Mouse (Mus musculus): ENCODE measurements at regions not wholly inside any gene's neighbourhood (a gene's known extent, or its start where the extent isn't known, plus 50 kb on each side); places are given as distances from the start of the nearest gene placed in this dataset.
"Not testable (repeated sequence)": the region's sequence is repeated elsewhere in the genome, so short reads cannot be mapped to it uniquely, and the experiment has no call there.

GRCm38 (mm10) chr17:10150403-10150689 lies 169.3 kb downstream of the Qk start:
- H3K4me1 ChIP-seq (ENCODE audit: insufficient read depth, low read length); H3K9ac ChIP-seq (replicated peaks; ENCODE audit: low read length, poor library complexity, severe bottlenecking); H3K36me3 ChIP-seq (ENCODE audit: insufficient read depth, low read length); H3K27me3 ChIP-seq (ENCODE audit: insufficient read depth, low read length); H3K4me3 ChIP-seq (ENCODE audit: low read depth, low read length); H3K9me3 ChIP-seq (ENCODE audit: low read length); H3K4me2 ChIP-seq (ENCODE audit: low read depth, low read length, poor library complexity, severe bottlenecking); DNase-seq (ENCODE audit: low spot score); H3K27ac ChIP-seq (ENCODE audit: low read depth, low read length); ATAC-seq (ENCODE audit: low FRiP score): not testable (repeated sequence)
- 64% methylated on average over 2 of the region's 2 CpGs for WGBS

- no peak for TF ChIP-seq CTCF (IDR thresholded peaks at IDR 0.05)
- no peak overlapping the region for H3K4me3 ChIP-seq (ENCODE audit: low read depth, low read length)
- H3K9ac ChIP-seq (replicated peaks; ENCODE audit: low read length, poor library complexity, severe bottlenecking) = no peak overlapping the region
- DNase-seq (ENCODE audit: low spot score) = no peak
- WGBS = 65% methylated on average over 8 of the region's 8 CpGs
- H3K4me1 ChIP-seq (ENCODE audit: insufficient read depth, low read length) = 0 out of 2 replicates have a peak, but pooled peaks cover 3% of the 10 kb centered on the region
- H3K27me3 ChIP-seq (ENCODE audit: insufficient read depth, low read length) = no peaks in the 10 kb centered on the region
- H3K27ac ChIP-seq (ENCODE audit: low read depth, low read length) = no peak overlapping the region
- H3K9me3 ChIP-seq (ENCODE audit: low read length) = no peaks in the 10 kb centered on the region
- ATAC-seq (ENCODE audit: low FRiP score) = no peak
- no peak overlapping the region for H3K4me2 ChIP-seq (ENCODE audit: low read depth, low read length, poor library complexity, severe bottlenecking)
- H3K36me3 ChIP-seq (ENCODE audit: insufficient read depth, low read length) = no peaks in the 10 kb centered on the region
Observed at GRCm38 (mm10) chr17:10149682-10150402, 169.8 kb downstream of the Qk start.

GRCm38 (mm10) chr17:10147106-10147505 lies 172.5 kb downstream of the Qk start:
- no peaks in the 10 kb centered on the region for H3K9me3 ChIP-seq (ENCODE audit: low read length)
- WGBS = 11% methylated on average over 8 of the region's 8 CpGs
- H3K27me3 ChIP-seq (ENCODE audit: insufficient read depth, low read length) = no peaks in the 10 kb centered on the region
- H3K36me3 ChIP-seq (ENCODE audit: insufficient read depth, low read length) = no peaks in the 10 kb centered on the region
- DNase-seq (ENCODE audit: low spot score) (no peak), ATAC-seq (ENCODE audit: low FRiP score) (no peak)
- H3K9ac ChIP-seq (replicated peaks; ENCODE audit: low read length, poor library complexity, severe bottlenecking) = no peak overlapping the region
- H3K4me3 ChIP-seq (ENCODE audit: low read depth, low read length) = no peak overlapping the region
- TF ChIP-seq CTCF (IDR thresholded peaks at IDR 0.05) = no peak
- H3K4me1 ChIP-seq (ENCODE audit: insufficient read depth, low read length) = 0 out of 2 replicates have a peak, but pooled peaks cover 3% of the 10 kb centered on the region
- no peak overlapping the region for H3K27ac ChIP-seq (ENCODE audit: low read depth, low read length)
- H3K4me2 ChIP-seq (ENCODE audit: low read depth, low read length, poor library complexity, severe bottlenecking) = no peak overlapping the region

- DNase-seq (ENCODE audit: low spot score) (no peak), ATAC-seq (ENCODE audit: low FRiP score) (no peak)
- H3K9ac ChIP-seq (replicated peaks; ENCODE audit: low read length, poor library complexity, severe bottlenecking) = no peak overlapping the region
- 0 out of 2 replicates have a peak, but pooled peaks cover 3% of the 10 kb centered on the region for H3K4me1 ChIP-seq (ENCODE audit: insufficient read depth, low read length)
- 75% methylated on average over 3 of the region's 3 CpGs for WGBS
- TF ChIP-seq CTCF (IDR thresholded peaks at IDR 0.05) = no peak
- no peaks in the 10 kb centered on the region for H3K9me3 ChIP-seq (ENCODE audit: low read length)
- no peak overlapping the region for H3K4me3 ChIP-seq (ENCODE audit: low read depth, low read length)
- H3K27ac ChIP-seq (ENCODE audit: low read depth, low read length) = no peak overlapping the region
- no peaks in the 10 kb centered on the region for H3K27me3 ChIP-seq (ENCODE audit: insufficient read depth, low read length)
- H3K36me3 ChIP-seq (ENCODE audit: insufficient read depth, low read length) = no peaks in the 10 kb centered on the region
- no peak overlapping the region for H3K4me2 ChIP-seq (ENCODE audit: low read depth, low read length, poor library complexity, severe bottlenecking)
Observed at GRCm38 (mm10) chr17:10146576-10146975, 173.1 kb downstream of the Qk start.

- H3K9me3 ChIP-seq (ENCODE audit: low read length) = no peaks in the 10 kb centered on the region
- no peaks in the 10 kb centered on the region for H3K27me3 ChIP-seq (ENCODE audit: insufficient read depth, low read length)
- DNase-seq (ENCODE audit: low spot score) = no peak
- H3K36me3 ChIP-seq (ENCODE audit: insufficient read depth, low read length) = no peaks in the 10 kb centered on the region
- H3K4me1 ChIP-seq (ENCODE audit: insufficient read depth, low read length) = no peaks in the 10 kb centered on the region
- H3K9ac ChIP-seq (replicated peaks; ENCODE audit: low read length, poor library complexity, severe bottlenecking) = no peak overlapping the region
- ATAC-seq (ENCODE audit: low FRiP score) = no peak
- WGBS = 39% methylated on average over 3 of the region's 3 CpGs
- H3K4me3 ChIP-seq (ENCODE audit: low read depth, low read length) = no peak overlapping the region
- no peak for TF ChIP-seq CTCF (IDR thresholded peaks at IDR 0.05)
- no peak overlapping the region for H3K27ac ChIP-seq (ENCODE audit: low read depth, low read length)
- H3K4me2 ChIP-seq (ENCODE audit: low read depth, low read length, poor library complexity, severe bottlenecking) = no peak overlapping the region
Observed at GRCm38 (mm10) chr17:10138847-10139246, 180.8 kb downstream of the Qk start.

- Histone ChIP-seq H3K27me3 (ENCODE audit: insufficient read depth, low read length) (no peaks in the 10 kb centered on the region), H3K4me2 (ENCODE audit: low read depth, low read length, poor library complexity, severe bottlenecking) (no peak overlapping the region), H3K27ac (ENCODE audit: low read depth, low read length) (no peak overlapping the region), H3K9ac (replicated peaks; ENCODE audit: low read length, poor library complexity, severe bottlenecking) (no peak overlapping the region), H3K4me3 (ENCODE audit: low read depth, low read length) (no peak overlapping the region), H3K36me3 (ENCODE audit: insufficient read depth, low read length) (no peaks in the 10 kb centered on the region), H3K4me1 (ENCODE audit: insufficient read depth, low read length) (no peaks in the 10 kb centered on the region), H3K9me3 (ENCODE audit: low read length) (no peaks in the 10 kb centered on the region)
- no peak for ATAC-seq (ENCODE audit: low FRiP score)
- WGBS = 53% methylated on average over 4 of the region's 4 CpGs
- no peak for DNase-seq (ENCODE audit: low spot score)
- no peak for TF ChIP-seq CTCF (IDR thresholded peaks at IDR 0.05)
Observed at GRCm38 (mm10) chr17:10138374-10138773, 181.3 kb downstream of the Qk start.
